ENCODE assay signal across 8 mouse cellular contexts in the genomic region with DNA sequence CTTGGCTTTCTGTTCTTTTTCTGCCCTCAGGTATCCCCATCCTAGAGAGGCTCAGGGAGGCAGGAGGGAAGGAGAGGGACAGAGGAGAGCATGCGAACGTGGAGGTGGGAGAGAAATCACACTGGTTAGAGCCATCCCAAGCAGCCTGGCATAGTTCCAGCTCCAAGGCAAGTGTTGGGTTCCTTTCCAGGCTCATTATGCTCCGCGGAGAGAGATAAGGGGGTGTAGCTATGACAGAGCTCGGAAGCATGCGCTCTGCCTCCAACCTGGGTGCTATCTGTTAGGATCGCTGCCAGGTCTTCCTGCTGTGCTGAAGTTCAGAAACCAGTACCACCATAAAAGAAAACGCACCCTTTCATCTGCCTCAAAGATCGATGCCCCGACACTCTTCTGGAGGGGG. TPM values are rescaled to one million over a fixed set of nuclear protein-coding genes. Genes with fewer than 3 reads are reported as not detected.
A peak's percentile ranks its signal among the peaks of the same experiment; 100 is the strongest.
DNase-seq lines count a peak whose midpoint lies in the region; ATAC-seq lines count a peak whose summit lies in the region.

No protein-coding gene starts in this region.

- no peak overlapping the region for H3K27ac ChIP-seq in hindbrain, embryonic 13.5 days

- 68% methylated on average over 10 of the region's 10 CpGs for WGBS in hindbrain, embryonic 13.5 days

- ATAC-seq in erythroblast, adult 5-6 weeks (replicated peaks; ENCODE audit: low FRiP score, poor library complexity, severe bottlenecking): peak; percentile 53
- ATAC-seq in granulocyte monocyte progenitor cell, adult 5-6 weeks (replicated peaks; ENCODE audit: poor library complexity, severe bottlenecking): no peak
- ATAC-seq in hindbrain, embryonic 13.5 days (ENCODE audit: low FRiP score): no peak

- H3K9ac ChIP-seq in hindbrain, embryonic 13.5 days: no peak overlapping the region

- H3K9me3 ChIP-seq in hindbrain, embryonic 13.5 days: no peaks in the 10 kb centered on the region

- intact Hi-C loops in heart, postnatal 14 days (cut with DNase I): no loop called here

- no peak overlapping the region for H3K4me3 ChIP-seq in hindbrain, embryonic 13.5 days

- peak; percentile 61 for DNase-seq in layer of hippocampus, adult 11-12 months (ENCODE audit: low spot score)
- no peak for DNase-seq in layer of hippocampus, adult 9-10 months (ENCODE audit: low spot score)
- DNase-seq in heart, postnatal 14 days: peak; percentile 25 to 50
- peak; percentile 13 for DNase-seq in ovary, postnatal 14 days (ENCODE audit: low spot score)
- DNase-seq in gastrocnemius, adult 18-20 months (ENCODE audit: low spot score): no peak

- H3K4me1 ChIP-seq in hindbrain, embryonic 13.5 days (replicated peaks): 0 out of 2 replicates have a peak, but pooled peaks cover 5% of the 10 kb centered on the region

- H3K4me2 ChIP-seq in hindbrain, embryonic 13.5 days: no peak overlapping the region

- H3K27me3 ChIP-seq in hindbrain, embryonic 13.5 days: no peaks in the 10 kb centered on the region

- no peaks in the 10 kb centered on the region for H3K36me3 ChIP-seq in hindbrain, embryonic 13.5 days

RNA-seq across cellular contexts. Expression of gene Tmem136, which starts 33.7 kb away (rescaled TPM):
- total RNA-seq in erythroblast, adult 5-6 weeks (2015; ENCODE audit: low replicate concordance): 0.38 and 5.6 TPM in 2 replicates
- total RNA-seq in erythroblast, adult 5-6 weeks (2017; ENCODE audit: low replicate concordance): 1.9 and 3.1 TPM in 2 replicates
- 1 to 10 TPM; 7.2 to 7.5 TPM for total RNA-seq in heart, postnatal 14 days (2021)
- 1 to 10 TPM; 1.8 to 2.7 TPM for total RNA-seq in gastrocnemius, adult 18-20 months (2021)
- not detected in 2 replicates for total RNA-seq in granulocyte monocyte progenitor cell, adult 5-6 weeks (2014; fragmentation: Nextera tagmentation)
- total RNA-seq in granulocyte monocyte progenitor cell, adult 5-6 weeks (2017): not detected in 2 replicates
- 11.0 and 11.5 TPM in 2 replicates for polyA plus RNA-seq in hindbrain, embryonic 13.5 days (2015; fragmentation: Nextera tagmentation; extraction: Ambion mirVana)

RNA-seq across cellular contexts. Expression of gene Arhgef12, which starts 43.0 kb away (rescaled TPM):
- total RNA-seq in erythroblast, adult 5-6 weeks (2015; ENCODE audit: low replicate concordance): 165 and 220 TPM in 2 replicates
- 344 and 355 TPM in 2 replicates for total RNA-seq in erythroblast, adult 5-6 weeks (2017; ENCODE audit: low replicate concordance)
- total RNA-seq in heart, postnatal 14 days (2021): 100 to 1,000 TPM; 154 to 163 TPM
- 10 to 100 TPM; 41.5 to 54.8 TPM for total RNA-seq in gastrocnemius, adult 18-20 months (2021)
- 0.06 and 0.28 TPM in 2 replicates for total RNA-seq in granulocyte monocyte progenitor cell, adult 5-6 weeks (2014; fragmentation: Nextera tagmentation)
- total RNA-seq in granulocyte monocyte progenitor cell, adult 5-6 weeks (2017): 0.39 and 0.62 TPM in 2 replicates
- polyA plus RNA-seq in hindbrain, embryonic 13.5 days (2015; fragmentation: Nextera tagmentation; extraction: Ambion mirVana): 19.8 and 23.6 TPM in 2 replicates

Comparison
In these comparisons a context has a peak if more than half of its experiments do, and no peak if none do; other contexts are left out.
1. DNase-seq: peak in layer of hippocampus, adult 11-12 months (single experiment), heart, postnatal 14 days (2 of 2) and ovary, postnatal 14 days (single experiment); none in layer of hippocampus, adult 9-10 months (single experiment) and gastrocnemius, adult 18-20 months (single experiment).
2. RNA of gene Arhgef12, which starts 43.0 kb away (total RNA-seq): 165 to 355 TPM in erythroblast, adult 5-6 weeks, 154 to 163 TPM in heart, postnatal 14 days and 41.5 to 54.8 TPM in gastrocnemius, adult 18-20 months; 0.06 to 0.62 TPM in granulocyte monocyte progenitor cell, adult 5-6 weeks; every median in the first group is over 10 times any median in the second.